Mouse (Mus musculus): ENCODE measurements around the gene Ssr2.

Gene Ssr2

GRCm38 (mm10) chr3:88542486-88542885 is 33.2 kb upstream of the Ssr2 start:
- DNase-seq (ENCODE audit: low spot score), result no peak

- DNase-seq (ENCODE audit: low spot score), result no peak
Measured at GRCm38 (mm10) chr3:88543174-88543573, 32.5 kb upstream of the Ssr2 start.

- DNase-seq (ENCODE audit: low spot score), result no peak
Measured at GRCm38 (mm10) chr3:88543651-88544410, 31.8 kb upstream of the Ssr2 start.

GRCm38 (mm10) chr3:88544514-88544913 is 31.2 kb upstream of the Ssr2 start:
- no peak for DNase-seq (ENCODE audit: low spot score)

GRCm38 (mm10) chr3:88544955-88545591 is 30.6 kb upstream of the Ssr2 start:
- no peak for DNase-seq (ENCODE audit: low spot score)

GRCm38 (mm10) chr3:88546674-88547418 is 28.8 kb upstream of the Ssr2 start:
- DNase-seq (ENCODE audit: low spot score), result no peak

GRCm38 (mm10) chr3:88548180-88548917 is 27.3 kb upstream of the Ssr2 start, which contains the start of gene Rab25:
Gene Rab25, minus strand, starts transcription at chr3:88548300.
- DNase-seq (ENCODE audit: low spot score), result no peak

GRCm38 (mm10) chr3:88551586-88551985 is 24.1 kb upstream of the Ssr2 start:
- no peak for DNase-seq (ENCODE audit: low spot score)

GRCm38 (mm10) chr3:88552082-88552645 is 23.5 kb upstream of the Ssr2 start:
- no peak for DNase-seq (ENCODE audit: low spot score)

GRCm38 (mm10) chr3:88552676-88553524 is 22.8 kb upstream of the Ssr2 start, which contains the start of gene Lamtor2:
Gene Lamtor2, minus strand, starts transcription at chr3:88553074.
- DNase-seq (ENCODE audit: low spot score), result peak; percentile 99

GRCm38 (mm10) chr3:88553525-88553879 is 22.2 kb upstream of the Ssr2 start, which contains the start of gene Ubqln4:
Gene Ubqln4, plus strand, starts transcription at chr3:88553758.
- no peak for DNase-seq (ENCODE audit: low spot score)

- DNase-seq (ENCODE audit: low spot score), result peak; percentile 67
Measured at GRCm38 (mm10) chr3:88553880-88554586, 21.6 kb upstream of the Ssr2 start.

GRCm38 (mm10) chr3:88555069-88555605 is 20.5 kb upstream of the Ssr2 start:
- no peak for DNase-seq (ENCODE audit: low spot score)

- DNase-seq (ENCODE audit: low spot score), result no peak
Measured at GRCm38 (mm10) chr3:88555731-88556130, 19.9 kb upstream of the Ssr2 start.

GRCm38 (mm10) chr3:88556616-88557015 is 19.1 kb upstream of the Ssr2 start:
- DNase-seq (ENCODE audit: low spot score), result no peak

GRCm38 (mm10) chr3:88559596-88559995 is 16.1 kb upstream of the Ssr2 start:
- no peak for DNase-seq (ENCODE audit: low spot score)

GRCm38 (mm10) chr3:88561989-88562388 is 13.7 kb upstream of the Ssr2 start:
- no peak for DNase-seq (ENCODE audit: low spot score)

- no peak for DNase-seq (ENCODE audit: low spot score)
Measured at GRCm38 (mm10) chr3:88563442-88563841, 12.2 kb upstream of the Ssr2 start.

GRCm38 (mm10) chr3:88563966-88564365 is 11.7 kb upstream of the Ssr2 start:
- no peak for DNase-seq (ENCODE audit: low spot score)

GRCm38 (mm10) chr3:88566116-88566515 is 9.6 kb upstream of the Ssr2 start:
- DNase-seq (ENCODE audit: low spot score), result no peak
